Mouse (Mus musculus) heart, embryonic 14.5 days (tissue): ENCODE data around the gene Nub1. TPM values are rescaled to one million over a fixed set of nuclear protein-coding genes. Genes with fewer than 3 reads are reported as not detected.

Experiments used
- ATAC-seq: fragments of 200-750 bp; cut with Nextera tagmentation; 2 replicates; pipeline ENCODE4 v1.8.0; 2017; ENCODE audit warnings: low read depth, moderate TSS enrichment; ENCODE audit not compliant: insufficient number of reproducible peaks, insufficient read depth, low FRiP score
- H3K27ac ChIP-seq, 2 experiments: fragments of 200-500 bp in 1 of 2; fragments of 300-500 bp in 1 of 2; sonication (generic) in 1 of 2; replicated peaks in 1 of 2; 2 replicates each; pipeline ENCODE4 v1.5.1; 2012 to 2014; ENCODE audit warnings: low read depth in 2 of 2, low read length in 2 of 2, control low read depth in 1 of 2, mild to moderate bottlenecking in 1 of 2, mixed read lengths in 1 of 2; ENCODE audit not compliant: control insufficient read depth in 1 of 2, insufficient read depth in 1 of 2
- H3K27me3 ChIP-seq: fragments of 300-500 bp; sonication (generic); 2 replicates; pipeline ENCODE4 v1.6.1; 2014; ENCODE audit warnings: mild to moderate bottlenecking, low read length, control low read depth; ENCODE audit not compliant: control insufficient read depth, insufficient read depth
- H3K36me3 ChIP-seq: fragments of 300-500 bp; sonication (generic); 2 replicates; pipeline ENCODE4 v1.6.1; 2014; ENCODE audit warnings: mild to moderate bottlenecking, control low read depth, low read length, mixed read lengths; ENCODE audit not compliant: control insufficient read depth, insufficient read depth
- H3K4me1 ChIP-seq, 2 experiments: fragments of 200-500 bp in 1 of 2; fragments of 300-500 bp in 1 of 2; sonication (generic) in 1 of 2; 2 replicates each; pipeline ENCODE4 v1.6.1; 2012 to 2014; ENCODE audit warnings: low read length in 2 of 2, control low read depth in 1 of 2, mixed read lengths in 1 of 2; ENCODE audit not compliant: control insufficient read depth in 2 of 2, insufficient read depth in 2 of 2
- H3K4me2 ChIP-seq: fragments of 300-500 bp; sonication (generic); 2 replicates; pipeline ENCODE4 v1.6.1; 2014; ENCODE audit warnings: mild to moderate bottlenecking, low read length
- H3K4me3 ChIP-seq, 2 experiments: fragments of 200-500 bp in 1 of 2; fragments of 300-500 bp in 1 of 2; sonication (generic) in 1 of 2; 2 replicates each; pipeline ENCODE4 v1.5.1; 2012 to 2014; ENCODE audit warnings: low read length in 2 of 2, mild to moderate bottlenecking in 2 of 2, control low read depth in 1 of 2, low read depth in 1 of 2, moderate library complexity in 1 of 2; ENCODE audit not compliant: control insufficient read depth in 1 of 2, insufficient read depth in 1 of 2
- H3K9ac ChIP-seq: fragments of 300-500 bp; sonication (generic); 2 replicates; pipeline ENCODE4 v1.6.1; 2014; ENCODE audit warnings: mild to moderate bottlenecking, low read length
- H3K9me3 ChIP-seq: fragments of 300-500 bp; sonication (generic); 2 replicates; pipeline ENCODE4 v1.6.1; 2016; ENCODE audit warnings: low read length, control low read depth; ENCODE audit not compliant: control insufficient read depth
- WGBS: fragments of 180-500 bp; shearing (Covaris S2); extraction: QIAGEN DNeasy Blood & Tissue Kit; methylation state at CpG from one replicate; pipeline ENCODE4 v1.1.7; 2014; 5-methylcytosine and 5-hydroxymethylcytosine counted together
- polyA plus RNA-seq: library from polyadenylated mRNA; unstranded; fragments of >200 nt; fragmentation: Nextera tagmentation; extraction: Ambion mirVana; gene quantifications from 2 replicates; pipeline ENCODE4 v1.2.1, GENCODE M21; 2014

Nub1 gene
- polyA plus RNA-seq, 1 experiment from 2014 or later: 28.0 TPM

GRCm38 (mm10) chr5:24651768-24652752, 33.3 kb upstream of the Nub1 start:
- Histone ChIP-seq H3K27me3 (no peaks in the 10 kb centered on the region), H3K9ac (no peak overlapping the region), H3K4me3 (no peak overlapping the region), H3K9me3 (no peaks in the 10 kb centered on the region), H3K36me3 (no peaks in the 10 kb centered on the region), H3K4me2 (no peak overlapping the region), H3K27ac (no peak overlapping the region), H3K4me1 (no peaks in the 10 kb centered on the region)
- ATAC-seq: no peak
- WGBS: 29% methylated on average over 25 of the region's 25 CpGs

- H3K9ac ChIP-seq: no peak overlapping the region
- no peaks in the 10 kb centered on the region for H3K9me3 ChIP-seq
- whole genome bisulfite sequencing: 87% methylated on average over 5 of the region's 5 CpGs
- H3K27ac ChIP-seq: no peak overlapping the region
- no peak overlapping the region for H3K4me2 ChIP-seq
- no peak overlapping the region for H3K4me3 ChIP-seq
- H3K36me3 ChIP-seq: no peaks in the 10 kb centered on the region
- H3K4me1 ChIP-seq: no peaks in the 10 kb centered on the region
- no peaks in the 10 kb centered on the region for H3K27me3 ChIP-seq
- peak; percentile 14; the same call in 1 of the 2 replicates for ATAC-seq
Measured at GRCm38 (mm10) chr5:24652780-24653179, 32.6 kb upstream of the Nub1 start.

GRCm38 (mm10) chr5:24654491-24654890, 30.8 kb upstream of the Nub1 start:
- Histone ChIP-seq H3K27ac (no peak overlapping the region), H3K4me1 (no peaks in the 10 kb centered on the region), H3K36me3 (no peaks in the 10 kb centered on the region), H3K9ac (no peak overlapping the region), H3K27me3 (no peaks in the 10 kb centered on the region), H3K4me3 (no peak overlapping the region), H3K9me3 (no peaks in the 10 kb centered on the region), H3K4me2 (no peak overlapping the region)
- ATAC-seq: no peak
- WGBS: 80% methylated on average over 6 of the region's 6 CpGs

GRCm38 (mm10) chr5:24657113-24657512, 28.2 kb upstream of the Nub1 start:
- Histone ChIP-seq H3K4me2 (no peak overlapping the region), H3K27me3 (no peaks in the 10 kb centered on the region), H3K4me1 (no peaks in the 10 kb centered on the region), H3K9me3 (no peaks in the 10 kb centered on the region), H3K4me3 (no peak overlapping the region), H3K27ac (no peak overlapping the region), H3K36me3 (no peaks in the 10 kb centered on the region), H3K9ac (no peak overlapping the region)
- WGBS: 82% methylated on average over 2 of the region's 2 CpGs
- no peak for ATAC-seq

- no peaks in the 10 kb centered on the region for H3K36me3 ChIP-seq
- no peaks in the 10 kb centered on the region for H3K4me1 ChIP-seq
- H3K4me2 ChIP-seq: no peak overlapping the region
- no peak for ATAC-seq
- H3K4me3 ChIP-seq: no peak overlapping the region
- no peaks in the 10 kb centered on the region for H3K9me3 ChIP-seq
- no peak overlapping the region for H3K9ac ChIP-seq
- H3K27me3 ChIP-seq: no peaks in the 10 kb centered on the region
- WGBS: 77% methylated on average over 3 of the region's 4 CpGs
- no peak overlapping the region for H3K27ac ChIP-seq
Measured at GRCm38 (mm10) chr5:24659708-24660423, 25.5 kb upstream of the Nub1 start.

- Histone ChIP-seq H3K27ac (no peak overlapping the region), H3K36me3 (no peaks in the 10 kb centered on the region), H3K9me3 (0 out of 2 replicates have a peak, but pooled peaks cover 3% of the 10 kb centered on the region), H3K9ac (no peak overlapping the region), H3K27me3 (no peaks in the 10 kb centered on the region), H3K4me3 (no peak overlapping the region), H3K4me2 (no peak overlapping the region), H3K4me1 (no peaks in the 10 kb centered on the region)
- no peak for ATAC-seq
- 65% methylated on average over 6 of the region's 6 CpGs for WGBS
Measured at GRCm38 (mm10) chr5:24661457-24661856, 23.9 kb upstream of the Nub1 start.

- Histone ChIP-seq H3K27ac (no peak overlapping the region), H3K27me3 (peaks cover 6% of the 10 kb centered on the region; the same call in 1 of the 2 replicates), H3K4me3 (no peak overlapping the region), H3K36me3 (no peaks in the 10 kb centered on the region), H3K9ac (no peak overlapping the region), H3K9me3 (no peaks in the 10 kb centered on the region), H3K4me1 (no peaks in the 10 kb centered on the region), H3K4me2 (no peak overlapping the region)
- ATAC-seq: no peak
- WGBS: 27% methylated on average over 4 of the region's 4 CpGs
Measured at GRCm38 (mm10) chr5:24674238-24674637, 11.1 kb upstream of the Nub1 start.
